Mouse (Mus musculus) bone marrow macrophage, adult 2 months (primary cell): ENCODE data around the gene Mertk.

Experiments used
- CTCF ChIP-seq: IDR thresholded peaks from 2 replicates; pipeline ENCODE4 v1.5.1; 2012; ENCODE audit warnings: low read depth, mild to moderate bottlenecking, low read length, moderate library complexity
- POLR2A ChIP-seq: IDR thresholded peaks from 2 replicates; pipeline ENCODE4 v1.6.1; 2012; ENCODE audit warnings: mild to moderate bottlenecking, low read depth, low read length, borderline replicate concordance

- TF ChIP-seq POLR2A (no peak), CTCF (no peak)
These were observed 28.8 kb downstream of the Mertk start for GRCm38 (mm10) chr2:128727552-128727951.
